Mouse (Mus musculus) heart, adult 9 months (tissue): Measurements from ENCODE around the gene Olfr503.
"Not testable (repeated sequence)": the region's sequence is repeated elsewhere in the genome, so short reads cannot be mapped to it uniquely, and the experiment has no call there.

Source experiments
- DNase-seq, 2 experiments: peaks; one replicate each; pipeline ENCODE4 v3.0.0; 2022; ENCODE audit warnings: low spot score in 2 of 2

The Olfr503 gene

GRCm38 (mm10) chr7:108544227-108544626 lies at the start of gene Olfr503:
Olfr503 (plus strand) TSS chr7:108544527.
- DNase-seq = not testable (repeated sequence)

- no peak for DNase-seq
Observed at GRCm38 (mm10) chr7:108524965-108525364, 19.4 kb upstream of the Olfr503 start, which contains the start of gene Olfr502. Olfr502 (minus strand) TSS chr7:108525065.

GRCm38 (mm10) chr7:108542416-108542815 lies 1.9 kb upstream of the Olfr503 start:
- no peak for DNase-seq

- DNase-seq = no peak
Observed at GRCm38 (mm10) chr7:108565693-108566092, 21.4 kb downstream of the Olfr503 start, which contains the start of gene Olfr504. Olfr504 (minus strand) TSS chr7:108565793.

- no peak for DNase-seq
Observed at GRCm38 (mm10) chr7:108589797-108590196, 45.5 kb downstream of the Olfr503 start.
